Mouse (Mus musculus) urinary bladder, postnatal 36 days (tissue): ENCODE measurements around the gene Immp2l.
"Not testable (repeated sequence)": the region's sequence is repeated elsewhere in the genome, so short reads cannot be mapped to it uniquely, and the experiment has no call there.

Experiments used
- DNase-seq, 2 experiments: peaks; one replicate each; pipeline ENCODE4 v3.0.0; 2022; ENCODE audit warnings: low spot score in 2 of 2, mixed read lengths in 1 of 2

Immp2l gene

DNA sequence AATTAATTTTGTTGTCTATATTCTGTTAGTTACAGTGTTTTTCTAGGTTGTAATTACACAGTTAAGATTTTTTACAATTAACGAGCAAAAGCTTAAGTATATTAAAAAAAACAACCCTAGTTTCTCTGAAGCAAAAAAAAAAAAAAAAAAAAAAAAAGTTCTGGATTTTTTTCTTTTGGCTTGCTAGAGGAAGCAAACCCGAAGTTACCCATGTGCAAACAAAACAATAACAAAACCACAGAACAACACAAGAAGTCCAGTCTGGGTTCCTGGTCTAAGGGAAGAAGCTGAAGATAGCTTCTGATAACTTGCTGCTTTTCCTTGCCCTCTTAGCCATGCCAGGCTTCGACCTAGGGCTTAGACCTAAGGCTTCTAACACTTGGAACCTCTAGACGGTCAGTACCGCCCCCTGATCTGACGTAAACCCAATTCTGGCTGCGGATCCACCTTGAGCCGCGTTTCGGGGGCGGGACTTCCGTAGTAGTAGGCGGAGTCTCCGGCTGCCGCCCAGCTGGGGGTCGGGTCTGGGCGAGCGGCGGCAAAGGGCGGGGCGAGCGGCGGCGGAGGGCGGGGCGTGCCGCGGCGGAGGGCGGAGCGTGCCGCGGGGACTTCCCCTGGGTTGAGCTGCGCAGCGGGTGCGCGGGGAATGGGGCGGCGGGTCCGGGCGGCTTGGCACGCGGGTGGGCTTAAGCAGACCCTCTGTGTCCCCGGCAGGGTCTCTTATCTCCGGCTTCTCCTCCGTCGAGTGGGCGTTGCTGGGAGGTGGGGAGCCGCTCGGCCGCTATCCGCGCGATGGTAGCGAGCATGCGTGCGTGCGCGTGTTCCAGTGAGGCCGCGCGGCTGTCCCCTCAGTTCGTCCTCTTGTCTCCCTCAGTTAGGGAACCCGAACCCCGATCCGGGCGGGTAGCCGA is at the start of gene Immp2l:
Gene Immp2l (plus strand): TSS at position 580 of the 911 bp plus-strand sequence.
- peak; percentile 91 to 96 for DNase-seq

DNA sequence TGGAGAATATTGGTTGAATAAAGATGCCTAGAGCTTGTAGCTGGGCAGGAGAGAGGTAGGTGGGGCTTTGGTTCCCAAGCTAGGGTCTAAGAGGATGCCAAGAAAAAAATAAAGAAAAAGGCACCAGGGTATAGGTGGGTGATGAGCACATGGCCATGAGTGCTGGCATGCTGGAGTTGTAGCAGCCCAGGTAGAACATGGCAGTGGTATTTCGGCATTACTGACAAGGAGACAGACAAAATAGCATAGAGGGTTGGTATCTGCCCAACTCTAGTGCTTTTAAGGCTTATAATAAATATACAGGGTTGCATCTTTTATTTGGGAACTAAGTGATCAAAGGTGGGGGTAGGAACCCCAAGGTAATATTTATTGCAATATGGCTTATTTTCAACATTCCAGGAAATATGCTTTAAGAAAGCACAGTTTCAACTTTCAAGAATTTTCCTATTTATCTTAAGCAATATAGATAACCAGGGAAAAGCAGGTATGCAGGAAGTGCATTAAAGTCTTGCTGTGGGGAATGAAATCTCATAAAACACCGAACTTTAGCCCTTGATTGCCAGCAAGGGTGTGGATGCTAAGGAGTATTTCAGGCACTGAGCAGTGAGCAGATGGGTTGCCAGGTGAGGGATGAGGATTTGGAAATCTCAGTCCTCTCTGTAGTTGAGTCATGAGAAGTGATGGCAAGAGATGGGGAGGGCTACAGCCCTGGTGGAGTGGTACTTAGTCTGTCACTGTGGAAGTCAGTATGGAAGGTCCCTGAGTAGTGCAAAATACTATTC is 45.0 kb upstream of the Immp2l start:
- no peak for DNase-seq

DNA sequence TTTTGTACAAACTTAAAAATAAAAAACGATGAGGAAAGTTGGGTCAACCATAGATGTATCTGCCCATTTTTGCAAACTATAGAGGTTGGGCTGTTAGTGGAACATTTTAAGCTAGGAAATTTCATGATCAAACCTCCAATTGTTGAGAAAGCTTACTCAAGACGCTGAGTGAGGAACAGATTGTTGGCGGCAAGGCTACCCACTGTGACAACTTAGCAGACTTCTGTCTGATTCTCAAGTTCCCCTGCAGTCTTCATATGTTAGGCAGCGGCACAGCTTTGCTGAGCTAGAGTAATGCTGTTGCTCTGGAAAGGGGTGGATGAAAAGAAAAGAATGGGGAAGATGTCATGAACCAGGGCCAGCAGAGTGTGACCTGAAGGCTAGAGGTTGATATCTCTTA is 44.2 kb upstream of the Immp2l start:
- no peak for DNase-seq

DNA sequence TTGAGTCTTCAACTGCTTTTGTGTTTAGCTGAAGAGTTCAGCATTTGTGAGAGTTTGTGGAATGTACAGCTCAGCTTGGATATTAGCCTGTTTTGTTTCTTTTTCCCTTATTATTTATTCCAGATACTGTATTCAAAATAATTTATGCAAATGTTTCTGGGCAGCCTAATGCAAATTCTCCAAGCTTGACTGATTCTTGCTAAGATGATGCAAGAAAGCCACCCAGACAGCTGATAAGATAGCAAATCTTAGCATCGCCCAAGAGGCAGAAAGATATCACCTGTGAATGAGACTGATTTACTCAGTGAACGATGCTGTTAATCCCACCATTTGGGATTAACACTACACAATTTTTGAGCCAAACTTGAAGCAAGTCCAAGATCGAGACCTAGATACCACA is 43.7 kb upstream of the Immp2l start:
- no peak for DNase-seq

DNA sequence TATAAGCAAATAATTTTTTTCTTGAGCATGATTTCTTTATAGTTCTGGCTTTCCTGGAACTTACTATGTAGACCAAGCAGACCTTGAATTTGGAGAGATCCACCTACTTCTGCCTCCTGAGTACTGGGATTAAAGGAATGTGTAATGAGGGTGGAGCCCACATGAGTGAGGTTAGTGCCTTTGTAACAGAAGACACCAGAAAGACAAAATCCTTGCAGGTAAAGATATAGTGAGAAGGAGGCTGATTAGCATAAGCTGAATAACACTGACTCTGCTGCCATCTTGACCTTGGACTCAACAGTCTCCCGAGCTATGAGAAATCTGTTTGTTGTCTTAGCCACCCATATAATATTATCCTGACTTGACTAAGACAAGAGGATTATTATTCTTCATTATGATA is 40.9 kb upstream of the Immp2l start:
- no peak for DNase-seq

DNA sequence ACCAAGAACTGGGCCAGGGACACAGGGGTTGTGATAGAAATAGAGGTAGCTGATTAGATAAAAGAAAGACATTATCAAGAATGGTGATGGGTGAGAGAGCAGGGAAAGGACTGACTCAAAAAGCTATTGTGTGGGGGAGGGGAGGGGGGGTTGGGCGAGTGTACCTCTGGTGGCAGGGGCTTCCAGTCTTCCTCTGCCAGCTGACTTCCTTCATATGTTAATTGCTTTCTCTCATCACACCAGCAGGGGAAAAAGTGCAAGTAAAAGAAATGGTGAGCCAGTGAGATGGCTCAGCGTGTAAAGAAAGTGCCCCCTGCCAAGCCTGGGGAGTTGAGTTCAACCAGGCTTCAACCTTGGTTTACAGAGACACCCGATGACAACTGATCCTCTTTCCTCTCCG is 39.2 kb upstream of the Immp2l start:
- no peak for DNase-seq

DNA sequence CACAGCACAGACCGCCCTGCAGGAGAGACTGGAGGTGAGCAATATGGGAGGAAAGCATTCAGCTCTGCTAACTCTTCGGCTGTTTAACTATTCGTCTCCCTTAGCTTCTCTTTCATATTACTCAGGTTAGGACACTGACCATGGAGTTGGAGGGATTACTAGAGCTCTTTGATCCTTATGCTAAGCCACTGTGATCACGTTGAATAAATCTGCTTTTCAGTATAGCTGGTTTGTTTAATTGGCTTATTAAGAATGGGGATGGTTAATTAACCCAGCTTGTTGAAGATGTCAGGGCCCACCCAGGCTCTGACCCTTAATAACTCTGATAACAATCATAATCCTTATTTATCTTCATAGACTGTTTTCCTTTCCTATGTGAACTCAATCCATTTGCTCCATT is 38.1 kb upstream of the Immp2l start:
- DNase-seq: no peak

DNA sequence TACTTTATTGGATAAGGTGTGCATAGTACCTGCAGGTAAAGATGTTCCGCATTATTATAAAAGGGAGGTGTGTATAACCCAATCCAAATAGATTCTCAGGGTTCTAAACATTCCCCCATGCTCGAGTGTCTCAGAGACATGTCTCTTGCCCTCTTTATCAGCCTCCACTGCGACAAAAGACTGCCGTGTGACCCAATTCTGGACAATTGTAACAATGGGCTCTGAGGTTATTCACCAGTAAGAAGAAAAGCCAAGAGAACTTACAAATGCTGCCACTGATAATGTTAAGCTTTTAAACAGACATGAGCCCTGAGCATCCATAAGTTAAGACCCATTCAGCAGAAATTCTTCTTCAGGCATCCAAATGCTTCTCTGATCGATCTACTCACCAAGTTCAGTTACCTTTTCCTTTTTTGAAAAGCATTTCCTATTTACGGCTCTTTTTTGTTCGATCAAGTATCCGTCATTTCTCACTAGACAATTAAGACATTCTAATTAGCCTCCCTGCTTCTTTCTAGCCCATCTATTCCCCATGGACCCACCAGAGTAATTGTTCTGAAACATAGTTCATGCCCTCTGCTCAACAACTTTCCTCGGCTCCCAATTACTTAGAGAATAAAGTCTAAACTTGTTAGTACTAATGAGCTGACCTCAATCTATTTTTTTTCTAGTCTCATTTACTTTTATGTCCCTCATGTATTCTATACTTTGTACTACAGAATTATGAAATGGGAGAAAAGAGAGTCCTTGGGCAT is 35.4 kb upstream of the Immp2l start:
- no peak for DNase-seq

DNA sequence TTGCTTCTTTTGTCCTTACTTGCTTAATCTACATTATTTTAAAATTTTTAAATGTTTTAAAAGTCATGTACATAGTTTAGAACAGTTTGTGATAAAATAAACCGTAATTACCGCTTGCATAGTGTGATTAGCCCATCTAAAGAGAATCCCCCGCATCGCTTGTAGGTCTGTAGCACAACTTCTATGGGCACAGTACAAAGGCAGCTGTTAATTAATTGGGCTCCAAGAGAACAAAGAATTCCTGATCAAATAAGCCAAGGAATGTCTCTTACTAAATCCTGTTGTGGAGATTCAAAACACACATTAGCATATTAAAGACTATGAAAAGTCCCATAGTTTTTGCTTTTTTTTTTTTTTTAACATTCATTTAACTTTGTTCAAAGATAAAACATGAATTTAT is 32.2 kb upstream of the Immp2l start:
- no peak for DNase-seq

DNA sequence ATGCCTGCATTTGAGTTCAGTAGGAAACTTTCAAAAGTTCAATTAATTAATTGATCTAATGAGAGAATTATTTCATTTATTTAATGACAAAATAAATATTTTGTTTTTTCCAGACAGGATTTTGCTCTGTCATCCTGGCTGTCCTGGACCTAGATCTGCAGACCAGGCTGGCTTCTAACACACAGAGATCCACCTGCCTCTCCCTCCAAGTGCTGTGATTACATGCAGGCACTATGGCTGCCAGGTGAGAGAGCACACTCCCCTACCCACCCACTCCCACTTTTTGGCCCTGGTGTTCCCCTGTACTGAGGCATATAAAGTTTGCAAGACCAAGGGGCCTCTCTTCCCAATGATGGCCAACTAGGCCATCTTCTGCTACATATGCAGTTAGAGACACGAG is 31.7 kb upstream of the Immp2l start:
- not testable (repeated sequence) for DNase-seq

DNA sequence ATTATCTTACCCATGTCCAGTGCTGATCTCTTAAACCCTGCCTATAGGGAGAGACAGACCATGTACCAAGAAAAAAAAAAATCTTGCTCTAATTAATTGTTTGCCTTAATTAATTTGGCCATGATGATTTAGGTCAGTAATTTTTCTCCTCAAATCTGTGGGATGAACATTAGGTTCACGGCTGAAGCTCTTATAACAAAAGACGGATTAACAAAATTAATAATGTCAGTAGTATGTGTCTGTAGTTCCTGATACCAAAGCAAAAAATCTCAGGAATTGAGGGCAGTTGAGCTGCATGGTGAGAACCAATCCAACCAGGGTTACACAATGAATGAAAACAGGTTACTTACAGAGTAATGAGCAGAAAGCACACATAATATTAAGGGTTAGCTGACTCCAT is 29.0 kb upstream of the Immp2l start:
- no peak for DNase-seq

DNA sequence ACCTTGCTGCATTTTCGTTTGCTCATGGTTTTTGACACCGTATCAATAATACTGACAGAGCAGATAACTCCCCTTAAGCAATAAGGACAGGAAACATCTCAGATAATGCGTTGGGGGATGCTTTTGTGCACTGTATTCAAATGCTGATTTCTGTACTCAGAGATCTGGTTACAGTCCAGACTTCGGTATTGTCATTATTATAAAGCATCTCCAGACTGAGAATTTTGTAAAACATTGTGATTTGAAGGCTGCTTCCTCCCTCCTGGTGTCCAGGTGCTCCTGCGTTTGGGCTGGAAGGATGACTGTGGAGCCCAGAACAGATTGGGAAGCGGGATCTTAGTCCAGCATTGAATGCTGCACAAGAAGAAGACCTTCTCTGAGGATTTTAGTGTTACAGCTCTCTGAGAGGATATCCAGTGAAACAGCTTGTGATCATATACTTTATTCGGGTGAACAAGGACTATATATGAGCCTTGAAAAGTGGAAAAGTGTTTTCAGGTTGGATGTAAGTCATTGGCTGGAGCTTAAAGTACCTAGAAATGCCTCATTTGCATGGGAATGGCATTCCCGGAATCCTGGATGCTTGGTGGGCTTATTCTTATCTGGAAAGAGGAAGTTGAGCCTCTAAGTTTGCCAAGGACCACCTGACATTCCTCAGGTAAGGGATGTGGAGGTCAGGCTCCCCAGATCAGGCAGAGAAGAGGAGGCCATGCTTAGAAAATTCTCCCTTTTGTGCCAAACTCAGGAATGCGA is 28.1 kb upstream of the Immp2l start:
- DNase-seq: no peak

DNA sequence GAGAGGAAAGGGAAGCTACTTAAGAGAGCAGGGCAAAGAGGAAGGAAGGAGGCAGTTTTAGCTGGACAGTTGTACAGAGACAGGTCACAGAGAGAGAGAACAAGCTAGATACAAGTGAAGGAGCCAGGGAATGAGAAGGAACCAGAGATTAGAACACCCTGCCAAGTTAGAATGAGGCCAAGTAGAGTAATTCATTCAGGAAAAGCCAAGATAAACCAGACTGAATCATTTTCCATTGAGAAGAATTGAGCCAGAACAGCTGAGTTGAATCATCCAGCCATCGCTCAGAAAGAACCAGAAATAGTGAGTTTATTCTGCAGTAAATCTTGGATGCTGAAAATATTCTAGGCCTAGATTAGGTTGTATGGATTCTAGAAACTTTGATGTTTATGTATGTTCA is 1.4 kb upstream of the Immp2l start:
- no peak for DNase-seq

DNA sequence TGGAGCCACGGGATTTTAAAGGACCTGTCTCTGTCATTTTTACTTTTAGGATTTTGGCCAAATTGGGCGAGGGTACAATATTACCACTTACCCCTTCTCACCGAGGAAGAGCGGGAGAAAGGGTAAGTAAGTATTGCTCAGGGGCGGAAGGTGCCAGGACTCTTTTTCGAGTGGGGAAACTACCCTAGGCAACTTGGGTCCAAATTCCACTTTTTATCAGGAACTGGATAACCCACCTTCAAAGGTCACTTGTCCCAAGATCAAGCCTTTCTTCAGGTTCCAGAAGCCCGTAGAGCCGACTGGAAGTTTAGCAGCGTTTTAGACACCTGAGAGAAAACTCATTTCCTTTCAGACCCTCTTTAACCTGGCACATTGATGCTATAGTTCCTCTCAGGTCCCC is 622 bp downstream of the Immp2l start:
- DNase-seq: no peak

DNA sequence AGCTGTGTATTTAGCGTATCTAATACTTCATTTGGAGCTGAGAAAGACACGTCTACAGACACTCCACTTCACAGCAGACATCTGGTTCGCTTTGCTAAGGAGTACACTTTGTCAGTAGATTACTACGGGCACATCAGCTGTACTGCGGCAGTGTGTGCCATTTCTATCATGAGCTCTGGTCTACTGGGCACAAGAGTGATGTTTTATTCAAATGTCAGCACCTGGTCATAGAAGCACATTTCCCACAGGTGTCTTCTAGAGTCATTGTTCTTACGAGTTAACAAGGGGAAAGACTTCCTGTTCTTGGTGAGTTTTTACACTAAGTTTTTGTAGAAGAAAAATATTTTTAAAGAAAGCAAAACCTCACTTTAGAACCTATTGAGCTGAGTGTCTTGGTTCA is 3.6 kb downstream of the Immp2l start:
- no peak for DNase-seq

DNA sequence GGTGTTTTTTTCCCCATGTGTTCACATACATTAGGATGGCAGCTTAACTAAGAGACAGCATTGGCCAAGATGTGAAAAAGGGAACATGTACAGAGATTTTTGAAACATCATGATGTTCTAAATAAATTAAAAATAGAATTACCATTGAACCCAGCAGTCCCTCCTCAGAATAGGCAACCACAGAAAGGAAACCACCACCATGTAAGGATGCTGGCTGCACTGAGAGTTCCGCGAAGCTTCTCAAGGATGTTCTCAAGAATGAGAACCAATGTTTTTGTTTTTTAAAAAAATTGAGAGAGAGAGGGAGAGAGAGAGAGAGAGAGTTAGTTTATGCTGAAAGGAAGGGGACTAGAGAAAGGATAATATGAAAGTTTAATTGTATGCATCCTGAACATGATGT is 7.2 kb downstream of the Immp2l start:
- no peak for DNase-seq

DNA sequence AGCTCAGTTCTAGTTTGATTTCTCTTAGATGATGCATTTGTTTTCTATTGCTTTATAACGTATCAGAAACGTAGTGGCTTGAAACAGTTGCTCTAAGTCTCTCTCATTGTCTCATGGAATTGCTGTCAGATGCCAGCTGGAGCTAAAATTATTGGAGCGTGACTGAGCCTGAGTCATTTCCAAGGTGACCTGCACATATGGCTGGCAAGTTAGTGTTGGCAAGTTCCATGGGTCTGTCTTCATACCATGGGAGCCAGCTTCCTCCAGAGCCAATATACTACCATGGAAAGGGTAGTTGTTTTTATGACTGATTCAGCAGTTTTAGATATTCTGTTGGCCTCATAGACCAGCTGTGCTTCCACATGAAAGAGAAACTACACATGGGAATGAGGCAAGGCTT is 9.3 kb downstream of the Immp2l start:
- no peak for DNase-seq

DNA sequence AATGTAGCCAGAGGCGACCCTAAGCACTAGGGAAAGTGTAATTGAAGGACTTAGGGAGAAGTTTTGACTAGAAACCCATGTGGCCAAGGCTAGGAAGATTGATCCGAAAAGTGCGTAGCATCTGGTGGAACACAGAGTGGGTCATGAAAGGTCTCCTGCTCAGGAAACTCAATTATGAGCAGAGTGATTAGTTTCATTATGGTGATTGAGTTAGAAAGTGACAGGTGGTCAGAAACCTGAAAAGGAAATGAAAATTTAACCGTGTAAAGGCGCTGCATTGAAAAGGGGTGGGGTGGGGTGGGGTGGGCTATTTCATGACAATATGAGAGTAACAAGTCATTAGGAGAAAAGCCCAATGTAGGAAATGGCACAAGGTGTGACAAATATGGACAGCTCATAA is 15.9 kb downstream of the Immp2l start:
- no peak for DNase-seq

DNA sequence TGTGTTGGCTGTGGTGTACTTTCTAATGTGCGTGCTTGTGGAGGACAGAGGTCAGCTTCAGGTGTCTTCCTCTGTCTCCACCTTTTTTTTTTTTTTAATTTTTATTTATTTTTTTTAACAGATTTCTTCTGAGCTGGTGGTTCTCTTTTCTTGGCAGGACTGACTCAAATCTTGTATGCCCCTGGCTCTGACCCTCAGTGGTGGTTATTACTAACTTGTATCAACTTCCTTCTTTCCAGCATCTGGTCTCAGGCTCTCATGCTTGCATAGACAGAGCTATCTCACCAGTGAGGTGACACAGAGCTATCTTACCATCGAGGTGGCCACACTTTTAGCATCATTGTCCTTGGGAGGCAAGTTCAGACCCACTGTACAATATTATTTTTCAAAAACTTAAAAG is 17.8 kb downstream of the Immp2l start:
- DNase-seq: no peak

DNA sequence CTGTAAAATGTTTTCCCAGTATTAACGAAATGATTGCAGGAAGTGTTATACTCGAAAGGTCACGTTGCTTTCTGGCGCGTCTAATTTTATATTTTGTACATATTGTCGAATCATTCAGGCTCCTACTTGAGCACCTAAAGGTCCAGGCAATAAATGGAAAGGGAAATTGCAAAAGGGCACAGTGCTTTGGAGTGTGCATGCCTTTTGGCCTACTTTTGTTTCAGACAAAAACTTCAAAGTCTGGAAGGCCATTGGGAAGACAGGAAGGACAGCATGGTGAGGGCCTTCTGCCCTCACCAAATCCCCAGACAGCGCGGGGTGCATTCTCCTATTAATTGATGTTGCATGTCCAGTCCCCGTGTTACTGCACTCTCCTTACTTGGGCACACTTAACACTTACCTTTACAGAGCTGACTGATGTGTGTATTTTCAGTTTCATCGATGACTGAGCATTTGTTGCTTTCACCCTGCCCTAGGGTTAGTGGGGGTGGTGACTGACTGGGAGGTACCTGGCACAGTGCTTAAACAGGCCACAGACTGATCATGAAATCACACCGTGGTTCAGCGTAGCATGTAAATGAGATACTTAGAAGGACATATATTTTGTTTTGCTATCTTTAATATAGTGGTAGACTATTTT is 20.7 kb downstream of the Immp2l start:
- no peak for DNase-seq
